Mouse (Mus musculus) spleen, adult 2 months (tissue): ENCODE results near the gene Scnn1g. TPM values are rescaled to one million over a fixed set of nuclear protein-coding genes. Genes with fewer than 3 reads are reported as not detected.

Source experiments
- DNase-seq, 2 experiments: peaks; one replicate each; pipeline versions ENCODE4 v3.0.0 to v3.0.0-alpha.2; 2012 to 2021; ENCODE audit warnings: low spot score in 2 of 2, low read depth in 1 of 2
- H3K27ac ChIP-seq: fragments of 200-500 bp; 2 replicates; pipeline ENCODE4 v1.5.1; 2012; ENCODE audit warnings: low read length, inconsistent platforms; ENCODE audit not compliant: insufficient read depth
- H3K27me3 ChIP-seq: fragments of 200-500 bp; 2 replicates; pipeline ENCODE4 v1.6.1; 2012; ENCODE audit warnings: mild to moderate bottlenecking, moderate library complexity, low read length, inconsistent platforms; ENCODE audit not compliant: control insufficient read depth, insufficient read depth
- H3K36me3 ChIP-seq: fragments of 200-500 bp; 2 replicates; pipeline ENCODE4 v1.6.1; 2012; ENCODE audit warnings: mild to moderate bottlenecking, low read length, inconsistent platforms; ENCODE audit not compliant: control insufficient read depth, insufficient read depth
- H3K4me1 ChIP-seq: fragments of 200-500 bp; 2 replicates; pipeline ENCODE4 v1.6.1; 2011; ENCODE audit warnings: inconsistent platforms; ENCODE audit not compliant: control insufficient read depth, insufficient read depth, insufficient read length
- H3K4me3 ChIP-seq: fragments of 200-500 bp; 2 replicates; pipeline ENCODE4 v1.5.1; 2011; ENCODE audit warnings: mild to moderate bottlenecking, inconsistent platforms; ENCODE audit not compliant: insufficient read depth, insufficient read length; ENCODE audit errors: extremely low read depth
- CTCF ChIP-seq: fragments of 200-500 bp; IDR thresholded peaks from 2 replicates; pipeline ENCODE4 v1.5.1; 2011; ENCODE audit warnings: mild to moderate bottlenecking, inconsistent platforms; ENCODE audit not compliant: insufficient read depth, insufficient read length, insufficient replicate concordance; ENCODE audit errors: extremely low read depth
- POLR2A ChIP-seq: fragments of 200-500 bp; IDR thresholded peaks from 2 replicates; pipeline ENCODE4 v1.6.1; 2011; ENCODE audit warnings: low read depth, low read length, inconsistent platforms
- WGBS: fragments of 180-500 bp; shearing (Covaris S2); methylation state at CpG from one replicate; pipeline ENCODE4 v1.1.7; 2018; 5-methylcytosine and 5-hydroxymethylcytosine counted together
- polyA plus RNA-seq: library from polyadenylated mRNA; depleted of rRNA; stranded (reverse); fragments of >200 nt; gene quantifications from 2 replicates; pipeline ENCODE4 v1.2.3, GENCODE M21; 2012

The Scnn1g gene
- polyA plus RNA-seq, 1 experiment: 0.04 TPM

DNA sequence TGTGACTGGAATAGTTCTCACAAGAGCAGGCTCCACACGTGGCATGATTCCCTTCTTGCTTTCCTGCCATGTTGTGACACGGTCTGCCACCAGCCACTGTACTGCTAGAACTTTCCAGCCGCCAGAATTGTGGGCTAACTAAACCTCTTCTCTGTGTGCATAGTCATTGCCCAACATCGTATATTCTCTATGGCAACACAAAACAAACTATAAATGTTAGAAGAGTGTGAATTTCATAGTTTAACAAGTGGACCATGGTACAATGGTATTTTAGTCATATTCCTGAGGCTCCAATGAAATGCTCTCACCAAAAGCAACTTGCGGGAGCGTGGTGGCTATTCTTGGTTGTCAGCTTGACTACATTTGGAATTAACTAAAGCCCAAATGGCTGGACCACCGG, 17.2 kb upstream of the Scnn1g start:
- WGBS: 75% methylated on average over 7 of the region's 7 CpGs
- no peak for DNase-seq
- TF ChIP-seq POLR2A: no peak
- no peak for TF ChIP-seq CTCF

DNA sequence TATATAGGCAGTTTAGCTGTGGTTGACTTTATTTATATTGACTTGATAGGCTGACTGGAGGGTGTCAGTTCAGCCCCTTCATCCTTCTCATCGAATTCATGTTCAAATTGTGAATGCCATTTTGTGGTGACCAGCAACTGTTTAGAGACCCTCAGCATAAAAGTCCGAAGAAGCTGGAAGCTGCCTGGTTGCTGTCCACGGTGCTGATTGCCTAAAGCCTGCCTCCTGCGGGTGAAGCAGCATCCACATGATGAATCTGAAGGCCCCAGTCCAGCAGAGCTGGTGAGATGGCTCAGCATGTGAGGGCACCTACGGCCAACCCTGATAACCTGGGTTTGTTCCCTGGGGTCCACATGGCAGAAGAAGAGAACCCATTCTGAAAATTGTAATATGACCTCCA, 4.1 kb upstream of the Scnn1g start:
- WGBS: 15% methylated on average over 5 of the region's 5 CpGs
- DNase-seq: no peak
- no peaks in the 10 kb centered on the region for H3K36me3 ChIP-seq
- TF ChIP-seq CTCF: no peak
- H3K27ac ChIP-seq: no peak overlapping the region
- no peak overlapping the region for H3K4me3 ChIP-seq
- no peaks in the 10 kb centered on the region for H3K4me1 ChIP-seq
- 0 out of 2 replicates have a peak, but pooled peaks cover under 1% of the 10 kb centered on the region for H3K27me3 ChIP-seq

More for the DNA sequence above, 17.2 kb upstream of the Scnn1g start:
- H3K4me1 ChIP-seq: no peaks in the 10 kb centered on the region
- no peak overlapping the region for H3K27ac ChIP-seq
- no peak overlapping the region for H3K4me3 ChIP-seq
- no peaks in the 10 kb centered on the region for H3K27me3 ChIP-seq
- H3K36me3 ChIP-seq: no peaks in the 10 kb centered on the region

DNA sequence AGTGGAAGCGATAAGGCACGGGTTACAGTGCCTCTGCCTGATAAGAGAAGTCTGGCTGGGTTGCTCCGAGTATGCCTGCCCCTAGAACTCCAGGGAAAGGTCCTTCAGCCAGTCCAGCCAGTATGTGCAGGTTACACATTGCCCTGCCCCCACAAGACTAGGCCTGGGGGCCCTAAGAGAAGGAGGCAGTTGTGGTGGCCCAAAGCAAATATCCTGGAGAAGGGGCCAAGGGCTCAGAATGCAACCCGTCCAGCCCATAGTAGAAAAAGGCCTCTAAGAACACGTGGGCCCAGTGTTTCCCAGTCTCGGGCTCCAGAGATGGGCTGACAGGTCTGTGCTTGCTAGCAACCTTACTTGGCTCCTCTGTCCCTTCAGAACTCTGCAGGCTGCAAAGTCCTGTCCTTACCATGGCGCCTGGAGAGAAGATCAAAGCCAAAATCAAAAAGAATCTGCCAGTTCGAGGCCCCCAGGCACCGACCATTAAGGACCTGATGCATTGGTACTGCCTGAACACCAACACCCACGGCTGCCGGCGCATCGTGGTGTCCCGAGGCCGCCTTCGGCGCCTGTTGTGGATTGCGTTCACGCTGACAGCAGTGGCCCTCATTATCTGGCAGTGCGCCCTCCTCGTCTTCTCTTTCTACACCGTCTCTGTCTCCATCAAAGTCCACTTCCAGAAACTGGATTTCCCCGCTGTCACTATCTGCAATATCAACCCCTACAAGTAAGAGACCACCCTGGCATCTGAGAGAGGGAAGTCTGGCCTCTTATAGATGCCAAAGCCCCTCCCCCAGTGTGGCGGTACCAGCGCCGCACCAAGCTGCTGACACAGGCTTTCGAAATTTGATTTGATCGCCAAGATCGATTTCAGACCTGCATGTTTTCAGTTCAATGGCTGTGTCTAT, 3.5 kb downstream of the Scnn1g start:
- 0 out of 2 replicates have a peak, but pooled peaks cover 2% of the 10 kb centered on the region for H3K27me3 ChIP-seq
- no peaks in the 10 kb centered on the region for H3K4me1 ChIP-seq
- H3K4me3 ChIP-seq: no peak overlapping the region
- H3K36me3 ChIP-seq: no peaks in the 10 kb centered on the region
- no peak overlapping the region for H3K27ac ChIP-seq
- DNase-seq: no peak
- TF ChIP-seq CTCF: no peak
- no peak for TF ChIP-seq POLR2A
- WGBS: 61% methylated on average over 29 of the region's 29 CpGs

DNA sequence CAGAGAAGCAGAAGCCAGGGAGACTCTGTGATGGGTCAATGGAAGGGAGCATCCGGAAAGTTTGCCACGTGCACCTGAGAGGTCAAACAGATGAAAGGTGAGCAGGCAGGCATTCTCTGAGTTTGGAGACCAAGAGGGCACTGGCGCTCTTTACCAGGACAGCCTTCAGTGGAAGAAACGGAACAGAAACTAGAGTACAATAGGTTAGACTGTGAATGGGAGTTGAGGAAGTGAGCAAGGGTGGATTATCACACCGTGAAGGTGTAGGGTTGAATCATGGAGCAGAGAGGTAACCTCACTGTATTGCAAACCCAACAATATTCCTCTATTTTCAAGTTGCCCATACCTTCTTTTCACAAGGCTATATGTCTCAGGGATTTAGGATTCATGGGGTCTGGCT, 16.0 kb downstream of the Scnn1g start:
- Histone ChIP-seq H3K4me3 (no peak overlapping the region), H3K27ac (no peak overlapping the region), H3K36me3 (no peaks in the 10 kb centered on the region), H3K27me3 (no peaks in the 10 kb centered on the region), H3K4me1 (no peaks in the 10 kb centered on the region)
- DNase-seq: no peak
- TF ChIP-seq POLR2A: no peak
- no peak for TF ChIP-seq CTCF
- WGBS: 80% methylated on average over 5 of the region's 5 CpGs

DNA sequence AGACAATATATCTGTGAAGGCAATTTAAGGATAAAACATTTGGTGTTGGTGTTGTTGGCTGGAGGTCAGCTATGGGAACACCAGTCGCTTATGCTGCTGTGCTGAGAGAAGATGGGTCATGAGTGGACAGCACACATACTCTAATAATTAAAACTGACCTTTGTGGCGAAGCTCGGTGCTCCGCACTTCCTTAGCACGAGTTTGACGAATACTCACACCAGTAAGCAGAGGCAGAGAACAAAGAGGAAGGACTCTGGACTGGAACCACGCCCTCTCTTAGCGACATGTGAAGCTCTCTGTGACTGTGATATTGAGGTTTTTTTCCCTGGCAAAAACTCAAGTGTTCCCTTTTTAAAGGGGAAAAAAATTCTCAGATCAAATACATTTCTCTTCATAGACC, 20.5 kb downstream of the Scnn1g start:
- Histone ChIP-seq H3K27ac (no peak overlapping the region), H3K27me3 (no peaks in the 10 kb centered on the region), H3K4me1 (no peaks in the 10 kb centered on the region), H3K36me3 (no peaks in the 10 kb centered on the region), H3K4me3 (no peak overlapping the region)
- 18% methylated on average over 8 of the region's 8 CpGs for WGBS
- DNase-seq: no peak
- TF ChIP-seq CTCF (no peak), POLR2A (no peak)

DNA sequence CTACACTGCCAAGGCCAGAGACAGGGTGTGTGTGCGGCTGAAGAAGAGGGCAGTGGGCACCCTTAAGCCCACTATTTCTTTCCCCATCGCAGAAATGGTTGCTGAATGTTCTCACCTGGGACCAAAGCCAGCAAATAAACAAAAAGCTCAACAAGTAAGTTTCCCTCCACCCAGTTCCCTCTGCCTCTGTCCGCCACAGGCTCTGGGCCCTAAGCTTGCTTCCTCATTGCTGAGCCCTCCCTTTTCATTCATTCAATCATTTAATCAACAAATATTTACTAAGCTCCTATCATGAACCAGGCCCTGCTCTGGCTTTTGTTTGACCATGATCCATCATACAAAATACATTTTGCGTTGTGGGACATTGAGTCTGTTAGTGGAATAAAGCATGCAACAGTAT, 29.0 kb downstream of the Scnn1g start:
- Histone ChIP-seq H3K4me1 (no peaks in the 10 kb centered on the region), H3K27me3 (no peaks in the 10 kb centered on the region), H3K36me3 (no peaks in the 10 kb centered on the region), H3K27ac (no peak overlapping the region), H3K4me3 (no peak overlapping the region)
- no peak for DNase-seq
- 85% methylated on average over 4 of the region's 4 CpGs for WGBS
- TF ChIP-seq POLR2A (no peak), CTCF (no peak)

DNA sequence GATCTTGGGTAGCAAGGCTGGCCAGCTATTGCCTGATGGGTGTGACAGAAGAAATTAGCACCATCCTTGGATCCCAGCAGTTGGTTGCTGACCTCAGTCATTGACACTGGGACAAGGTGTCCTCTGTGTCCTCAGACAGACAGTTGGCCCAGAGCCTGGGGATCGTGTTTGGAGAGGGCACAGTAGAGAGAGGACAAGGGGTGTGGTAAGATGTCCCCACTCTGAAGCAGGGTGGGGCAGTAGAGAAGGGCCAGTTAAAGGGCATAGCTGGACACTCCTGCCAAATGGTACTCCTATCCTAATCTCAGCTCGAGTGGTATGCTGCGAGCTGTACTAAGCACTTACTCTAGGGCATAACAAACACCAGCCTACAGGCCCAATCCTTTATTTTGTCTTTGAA, 33.6 kb downstream of the Scnn1g start:
- Histone ChIP-seq H3K27ac (no peak overlapping the region), H3K4me1 (no peaks in the 10 kb centered on the region), H3K4me3 (no peak overlapping the region), H3K36me3 (no peaks in the 10 kb centered on the region), H3K27me3 (no peaks in the 10 kb centered on the region)
- 77% methylated on average over 3 of the region's 3 CpGs for WGBS
- TF ChIP-seq CTCF (no peak), POLR2A (no peak)
- no peak for DNase-seq
